Comparison of ENCODE assay signal across 8 mouse cellular contexts in genomic region chr2:133554286-133555021, GRCm38 (mm10). TPM values are rescaled to one million over a fixed set of nuclear protein-coding genes. Genes with fewer than 3 reads are reported as not detected.
DNase-seq lines count a peak whose midpoint lies in the region; ATAC-seq and TF ChIP-seq lines count a peak whose summit lies in the region.

No protein-coding gene starts in this region.

- peak overlapping the region; percentile 65 for H3K9ac ChIP-seq in heart, embryonic 16.5 days (ENCODE audit: low read length)
- peak overlapping the region; percentile 72 for H3K9ac ChIP-seq in limb, embryonic 11.5 days (ENCODE audit: low read length)
- H3K9ac ChIP-seq in midbrain, embryonic 11.5 days (ENCODE audit: low read length), result peak overlapping the region; percentile 39

- TF ChIP-seq CTCF in left cerebral cortex, adult 2 months (IDR thresholded peaks at IDR 0.05), result no peak
- TF ChIP-seq CTCF in embryonic fibroblast, embryonic 13.5 days (IDR thresholded peaks at IDR 0.05; ENCODE audit: borderline replicate concordance, insufficient read depth, low read length), result no peak

- intact Hi-C loops in left cerebral cortex, adult 2 months (cut with DNase I), result loop anchor here (5.0 kb wide), 3 partner anchors 172 to 988 kb away; no protein-coding TSS in a partner anchor
- intact Hi-C loops in left cerebral cortex, postnatal 14 days (cut with DNase I), result loop anchor here (5.0 kb wide), 2 partner anchors 442 to 988 kb away; no protein-coding TSS in a partner anchor

- H3K36me3 ChIP-seq in heart, embryonic 16.5 days (ENCODE audit: control insufficient read depth, insufficient read depth), result no peaks in the 10 kb centered on the region
- H3K36me3 ChIP-seq in limb, embryonic 11.5 days (ENCODE audit: control insufficient read depth, insufficient read depth, low read length), result no peaks in the 10 kb centered on the region
- H3K36me3 ChIP-seq in midbrain, embryonic 11.5 days (ENCODE audit: control insufficient read depth, insufficient read depth, low read length), result no peaks in the 10 kb centered on the region

- H3K27me3 ChIP-seq in heart, embryonic 16.5 days (ENCODE audit: control insufficient read depth, insufficient read depth, low read length), result peaks cover 38% of the 10 kb centered on the region
- peaks cover 19% of the 10 kb centered on the region; the same call in 1 of the 2 replicates for H3K27me3 ChIP-seq in limb, embryonic 11.5 days (ENCODE audit: control insufficient read depth, insufficient read depth, low read length)
- peaks cover 55% of the 10 kb centered on the region for H3K27me3 ChIP-seq in midbrain, embryonic 11.5 days (ENCODE audit: control insufficient read depth, insufficient read depth, low read length)

- no peak overlapping the region for H3K27ac ChIP-seq in left cerebral cortex, adult 2 months
- H3K27ac ChIP-seq in embryonic fibroblast, embryonic 13.5 days (ENCODE audit: insufficient read depth, low read length), result no peak overlapping the region
- no peak overlapping the region for H3K27ac ChIP-seq in heart, embryonic 16.5 days (ENCODE audit: low read length)
- H3K27ac ChIP-seq in limb, embryonic 11.5 days (replicated peaks; ENCODE audit: low read depth, low read length), result no peak overlapping the region
- H3K27ac ChIP-seq in midbrain, embryonic 11.5 days (ENCODE audit: low read depth, low read length), result no peak overlapping the region

- TF ChIP-seq POLR2A in embryonic fibroblast, embryonic 13.5 days (IDR thresholded peaks at IDR 0.05; ENCODE audit: low read depth, low read length), result no peak

- peak overlapping the region; percentile 38 for H3K4me3 ChIP-seq in left cerebral cortex, adult 2 months
- peak overlapping the region; percentile 37 for H3K4me3 ChIP-seq in embryonic fibroblast, embryonic 13.5 days (ENCODE audit: insufficient read depth, low read length)
- H3K4me3 ChIP-seq in heart, embryonic 16.5 days (ENCODE audit: low read length), result peak overlapping the region; percentile 76
- H3K4me3 ChIP-seq in limb, embryonic 11.5 days (ENCODE audit: low read depth, low read length), result peak overlapping the region; percentile 69
- peak overlapping the region; percentile 38 for H3K4me3 ChIP-seq in midbrain, embryonic 11.5 days (ENCODE audit: low read depth, low read length)

- H3K9me3 ChIP-seq in heart, embryonic 16.5 days (replicated peaks; ENCODE audit: control insufficient read depth, low read length), result no peaks in the 10 kb centered on the region
- H3K9me3 ChIP-seq in limb, embryonic 11.5 days (ENCODE audit: control insufficient read depth, low read length), result no peaks in the 10 kb centered on the region
- H3K9me3 ChIP-seq in midbrain, embryonic 11.5 days (ENCODE audit: control insufficient read depth, low read length), result no peaks in the 10 kb centered on the region

- DNase-seq in left cerebral cortex, adult 2 months (ENCODE audit: extremely low spot score in 1 of 2, low spot score in 2 of 2), result no peak
- no peak for DNase-seq in left cerebral cortex, postnatal 14 days (ENCODE audit: low spot score in 2 of 2)
- DNase-seq in limb, embryonic 11.5 days (ENCODE audit: low spot score), result peak; percentile 70
- peak; percentile 94 for DNase-seq in midbrain, embryonic 11.5 days (ENCODE audit: low spot score, missing footprints)
- DNase-seq in testis, postnatal 14 days (ENCODE audit: low spot score), result peak; percentile 35
- DNase-seq in cerebellum, adult 9-11 months, result no peak

- H3K4me2 ChIP-seq in heart, embryonic 16.5 days (ENCODE audit: low read depth, low read length), result peak overlapping the region; percentile 97
- peak overlapping the region; percentile 92 for H3K4me2 ChIP-seq in limb, embryonic 11.5 days (ENCODE audit: low read depth, severe bottlenecking)
- H3K4me2 ChIP-seq in midbrain, embryonic 11.5 days, result peak overlapping the region; percentile 70

- H3K4me1 ChIP-seq in embryonic fibroblast, embryonic 13.5 days (ENCODE audit: control insufficient read depth, insufficient read depth, low read length), result no peaks in the 10 kb centered on the region
- H3K4me1 ChIP-seq in heart, embryonic 16.5 days (ENCODE audit: control insufficient read depth, insufficient read depth, low read length), result peaks cover 8% of the 10 kb centered on the region; the same call in 1 of the 2 replicates
- peaks cover 4% of the 10 kb centered on the region; the same call in 1 of the 2 replicates for H3K4me1 ChIP-seq in limb, embryonic 11.5 days (ENCODE audit: control insufficient read depth, insufficient read depth, low read length)
- H3K4me1 ChIP-seq in midbrain, embryonic 11.5 days (ENCODE audit: control insufficient read depth, insufficient read depth, low read length), result peaks cover 9% of the 10 kb centered on the region; the same call in 1 of the 2 replicates

- WGBS in heart, embryonic 16.5 days, result under 1% methylated on average over 55 of the region's 55 CpGs
- 1% methylated on average over 51 of the region's 55 CpGs for WGBS in limb, embryonic 11.5 days
- under 1% methylated on average over 47 of the region's 55 CpGs for WGBS in midbrain, embryonic 11.5 days

- ATAC-seq in heart, embryonic 16.5 days (replicated peaks; ENCODE audit: extremely low read depth, insufficient read depth, low FRiP score), result peak; percentile 61
- ATAC-seq in limb, embryonic 11.5 days (ENCODE audit: insufficient number of reproducible peaks, low FRiP score, low TSS enrichment, low read depth), result peak; percentile 48; the same call in 1 of the 2 replicates
- peak; percentile 61 for ATAC-seq in midbrain, embryonic 11.5 days (ENCODE audit: low FRiP score)

RNA-seq across cellular contexts. Expression of gene Bmp2, which starts 2.5 kb away (rescaled TPM):
- 1 to 10 TPM; 2.9 TPM for total RNA-seq in left cerebral cortex, adult 2 months (2021)
- 1 to 10 TPM; 5.1 TPM for total RNA-seq in left cerebral cortex, postnatal 14 days (2021)
- 0.42 and 0.58 TPM in 2 replicates for polyA plus RNA-seq in embryonic fibroblast, embryonic 13.5 days (2011; ENCODE audit: insufficient read length, low read depth, missing spikeins)
- polyA plus RNA-seq in heart, embryonic 16.5 days (2015; fragmentation: Nextera tagmentation; extraction: Ambion mirVana), result 6.5 and 7.4 TPM in 2 replicates
- polyA plus RNA-seq in limb, embryonic 11.5 days (2014; fragmentation: Nextera tagmentation; extraction: Ambion mirVana), result 12.8 and 13.4 TPM in 2 replicates
- 1.4 and 1.9 TPM in 2 replicates for polyA plus RNA-seq in midbrain, embryonic 11.5 days (2014; fragmentation: Nextera tagmentation; extraction: Ambion mirVana)

Comparison
In these comparisons a context has a peak if more than half of its experiments do, and no peak if none do; other contexts are left out.
1. DNase-seq: peak in limb, embryonic 11.5 days (single experiment), midbrain, embryonic 11.5 days (single experiment) and testis, postnatal 14 days (single experiment); none in left cerebral cortex, adult 2 months (0 of 2), left cerebral cortex, postnatal 14 days (0 of 2) and cerebellum, adult 9-11 months (single experiment).
2. Peak in every context shown above with its lines, with median percentiles within 50 percentile points of each other: H3K4me3 ChIP-seq, ATAC-seq, H3K4me2 ChIP-seq and H3K9ac ChIP-seq.